Mouse (Mus musculus): ENCODE measurements around the gene Sephs1.
A peak's percentile ranks its signal among the peaks of the same experiment; 100 is the strongest.

The Sephs1 gene

DNA sequence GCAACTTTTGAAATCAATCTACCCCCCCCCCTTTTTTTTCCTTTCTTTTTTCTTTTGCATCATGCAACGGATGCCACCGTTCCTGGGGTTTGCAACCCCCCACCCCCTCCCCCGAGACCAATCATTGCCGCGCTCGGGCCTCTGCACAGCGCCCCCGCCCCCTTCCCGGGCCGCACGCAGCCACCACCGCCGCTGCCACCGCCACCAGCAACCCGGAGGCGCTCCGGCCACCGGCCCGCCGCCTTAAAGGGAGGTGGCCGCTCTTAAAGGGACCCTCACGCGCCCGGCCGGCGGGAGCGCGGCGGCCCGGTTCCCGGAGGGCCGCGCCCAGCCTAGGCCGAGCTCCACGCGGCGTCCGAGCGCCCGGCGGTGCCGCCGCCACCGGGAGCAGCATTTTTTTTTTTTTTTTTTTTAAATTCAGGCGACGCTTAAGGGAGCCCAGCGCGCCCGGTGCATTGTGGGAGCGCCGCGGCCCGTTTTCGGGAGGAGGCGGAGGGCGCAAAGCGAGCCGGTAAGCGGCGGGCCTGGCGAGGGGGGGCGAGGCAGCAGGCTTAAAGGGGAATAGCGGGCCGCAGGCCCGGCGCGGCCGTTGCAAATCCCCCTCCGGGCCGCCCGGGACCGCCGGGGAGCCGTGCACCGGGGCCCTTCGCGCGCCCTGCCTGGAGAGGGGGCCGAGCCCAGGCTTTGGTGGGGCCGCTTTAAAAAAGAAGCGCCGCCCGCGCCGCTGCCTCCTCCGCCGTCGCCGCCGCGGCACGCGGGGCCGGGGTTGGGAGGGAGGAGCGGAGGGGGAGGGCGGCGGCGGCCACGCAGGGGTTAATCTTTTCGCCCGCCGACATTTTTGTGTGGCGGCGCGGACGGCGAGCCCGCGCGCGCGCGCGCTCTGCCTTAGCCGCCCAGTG, at the start of gene Sephs1:
Sephs1 (plus strand) TSS at position 215 of the 899 bp plus-strand sequence.
- peak; percentile 89 for DNase-seq (ENCODE audit: low spot score)

DNA sequence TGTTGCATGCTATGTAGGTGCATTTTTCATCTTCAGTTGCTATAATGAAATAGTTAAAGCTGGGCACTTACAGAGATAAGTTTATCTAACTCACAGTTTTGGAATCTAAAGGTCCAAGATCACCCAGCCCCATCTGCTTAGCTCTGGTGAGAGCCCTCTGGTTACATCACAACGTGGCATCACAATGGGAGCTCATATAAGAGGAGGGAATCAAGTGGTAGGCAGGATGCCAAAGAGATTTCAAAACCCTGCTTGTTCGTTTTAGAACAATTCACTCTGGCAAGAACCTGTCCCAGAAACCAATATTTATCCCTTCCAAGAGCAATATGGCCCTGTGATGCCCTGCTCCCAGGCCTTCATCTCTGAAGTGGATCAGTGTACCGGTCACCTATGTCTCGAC, 49.2 kb upstream of the Sephs1 start:
- no peak for DNase-seq (ENCODE audit: low spot score)

- no peak for DNase-seq (ENCODE audit: low spot score)
These were observed 31.9 kb upstream of the Sephs1 start for GRCm38 (mm10) chr2:4849449-4849848.

- no peak for DNase-seq (ENCODE audit: low spot score)
These were observed 24.2 kb upstream of the Sephs1 start for GRCm38 (mm10) chr2:4857186-4857585.

GRCm38 (mm10) chr2:4858161-4858560, 23.2 kb upstream of the Sephs1 start:
- DNase-seq (ENCODE audit: low spot score): no peak

- peak; percentile 84 for DNase-seq (ENCODE audit: low spot score)
These were observed 17.2 kb upstream of the Sephs1 start for GRCm38 (mm10) chr2:4864008-4864816.

GRCm38 (mm10) chr2:4864817-4865296, 16.5 kb upstream of the Sephs1 start:
- no peak for DNase-seq (ENCODE audit: low spot score)

DNA sequence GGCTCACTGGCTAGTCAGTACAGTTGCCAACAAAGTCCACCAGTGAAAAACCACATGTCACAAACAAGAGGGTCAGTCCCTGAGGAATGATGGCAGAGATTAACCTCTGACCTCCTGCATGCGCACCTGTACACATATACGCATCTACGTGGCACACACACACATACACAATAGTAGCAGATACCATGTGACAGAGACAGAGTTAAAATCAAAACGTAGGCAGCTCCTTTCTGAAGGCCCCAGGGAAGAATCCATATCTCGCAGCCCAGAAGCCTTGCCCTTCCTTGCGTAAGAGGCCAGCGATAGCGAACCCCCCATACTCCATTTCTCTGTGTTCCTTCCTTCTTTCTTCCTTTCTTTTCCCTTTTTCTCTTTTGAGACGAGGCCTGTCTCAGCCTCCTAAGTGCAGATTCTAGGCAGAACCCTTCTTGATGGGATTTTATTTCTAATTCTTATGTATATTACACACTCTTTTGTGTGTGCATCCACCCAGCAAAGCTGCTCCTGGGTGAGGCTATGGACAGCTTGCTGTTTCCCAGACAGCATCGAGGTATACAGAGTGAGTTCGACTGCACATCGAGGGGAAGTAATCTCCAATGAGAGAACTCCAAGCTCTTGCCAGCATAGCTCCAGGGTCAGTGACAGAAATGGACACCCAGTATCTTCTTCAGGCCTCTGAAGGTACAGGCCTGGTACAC, 13.2 kb upstream of the Sephs1 start:
- no peak for DNase-seq (ENCODE audit: low spot score)

- no peak for DNase-seq (ENCODE audit: low spot score)
These were observed 8.6 kb upstream of the Sephs1 start for GRCm38 (mm10) chr2:4872740-4873139.

DNA sequence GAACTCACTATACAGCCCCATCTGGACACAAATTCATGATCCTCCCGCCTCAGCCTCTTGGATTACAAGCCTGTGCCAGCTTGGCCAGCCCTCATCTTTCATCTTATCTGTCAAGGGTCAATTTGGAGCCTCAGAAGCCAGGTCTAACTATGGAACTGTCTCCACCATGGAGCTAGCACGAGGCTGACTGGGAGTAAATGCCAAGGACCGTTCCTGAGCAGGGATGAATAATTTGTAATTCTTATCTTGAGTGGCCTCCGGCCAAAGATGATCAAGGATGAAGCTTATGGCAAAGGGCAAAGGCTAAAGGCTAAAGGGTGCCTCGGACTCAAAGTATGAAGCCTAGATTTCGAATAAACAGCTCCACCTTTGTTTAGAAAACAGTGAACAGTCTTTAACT, 8.0 kb upstream of the Sephs1 start:
- no peak for DNase-seq (ENCODE audit: low spot score)

GRCm38 (mm10) chr2:4875090-4875489, 6.3 kb upstream of the Sephs1 start:
- DNase-seq (ENCODE audit: low spot score): no peak

GRCm38 (mm10) chr2:4876131-4876530, 5.2 kb upstream of the Sephs1 start:
- DNase-seq (ENCODE audit: low spot score): no peak

DNA sequence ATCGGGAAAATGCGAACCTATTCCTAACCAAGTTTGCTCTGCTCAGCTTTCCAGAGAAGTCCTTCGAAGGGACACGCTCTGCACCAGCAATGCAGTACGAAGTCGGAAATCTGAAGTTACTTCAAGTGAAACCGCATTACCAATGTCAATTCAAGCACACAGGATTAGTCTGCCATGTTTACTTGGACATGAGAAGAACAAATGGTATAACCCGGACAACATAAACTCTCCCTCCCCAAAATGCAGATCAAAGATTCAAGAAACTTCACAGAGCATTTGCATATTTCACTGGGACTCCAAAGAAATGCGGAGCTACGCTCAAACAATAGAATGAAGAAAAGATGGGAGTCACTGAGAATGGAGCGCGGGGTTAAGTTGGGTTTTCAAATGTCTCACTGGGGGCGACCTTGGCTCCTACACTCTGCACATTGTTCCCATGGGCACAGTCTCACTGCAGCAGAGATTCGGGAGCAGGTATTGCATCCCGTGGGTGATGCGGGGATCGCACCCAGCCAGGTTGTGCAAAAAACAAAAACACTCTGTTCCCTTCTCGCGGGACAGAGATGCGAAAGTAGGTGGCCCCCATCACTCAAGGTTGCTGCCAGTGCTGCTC, 521 bp upstream of the Sephs1 start:
- peak; percentile 56 for DNase-seq (ENCODE audit: low spot score)

DNA sequence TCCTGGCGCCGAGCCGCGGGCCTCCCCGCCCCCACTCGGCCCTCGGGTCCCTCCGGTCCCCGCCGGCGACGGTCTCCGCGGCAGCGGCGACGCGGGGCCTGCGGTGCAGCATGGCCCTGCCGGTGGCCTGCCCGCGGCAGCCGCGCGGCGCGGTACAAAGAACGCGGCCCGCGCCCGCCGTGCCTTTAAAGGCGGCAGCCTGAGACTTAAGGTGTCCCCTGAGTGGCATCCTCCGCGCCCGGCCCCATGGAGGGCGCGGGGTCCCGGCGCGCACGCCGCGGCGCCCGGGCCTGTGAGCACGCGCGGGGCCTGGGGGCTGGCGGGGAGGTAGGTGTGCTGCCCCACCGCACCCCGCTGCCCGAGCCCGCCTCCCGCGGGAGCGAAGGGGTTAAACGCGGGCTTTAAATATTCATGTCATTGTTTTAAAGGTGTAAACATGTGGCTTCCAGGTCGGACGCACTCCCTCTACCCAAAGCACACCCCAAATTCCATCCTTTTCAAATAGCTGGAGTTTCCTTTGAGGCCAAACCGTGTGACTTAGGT, 956 bp downstream of the Sephs1 start:
- DNase-seq (ENCODE audit: low spot score): peak; percentile 52

DNA sequence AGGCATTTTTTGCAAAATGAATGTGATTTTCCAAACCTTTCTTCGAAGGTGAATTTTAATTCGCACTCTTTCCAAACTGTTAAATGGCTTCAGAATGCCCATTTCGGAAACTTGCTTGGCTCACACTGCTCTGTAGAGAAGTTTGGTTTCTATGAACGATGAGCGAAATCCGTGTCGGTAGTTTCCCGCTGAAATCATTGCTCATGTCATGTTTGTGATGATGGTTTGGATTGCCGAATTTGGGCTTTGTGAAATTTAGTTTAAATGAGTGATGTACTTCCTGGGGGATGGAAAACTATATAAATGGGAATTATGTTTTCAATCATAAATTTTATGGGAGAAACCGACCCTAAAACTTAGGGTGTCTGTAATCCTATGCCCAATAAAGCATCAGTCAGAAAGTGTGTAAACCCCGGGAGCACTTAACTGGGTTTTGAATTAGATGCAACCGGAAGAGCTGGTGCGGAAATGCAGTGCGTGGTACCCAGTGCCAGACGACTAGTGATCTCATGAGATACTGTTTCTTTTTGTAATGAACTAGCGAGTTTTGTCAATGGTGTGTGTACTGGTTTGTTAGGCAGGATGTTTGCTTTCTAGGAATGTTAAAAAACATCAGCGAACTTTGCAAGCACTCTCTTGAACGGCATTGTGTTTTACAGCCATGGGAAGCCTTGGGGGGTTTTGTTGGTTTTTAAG, 1.8 kb downstream of the Sephs1 start:
- peak; percentile 49 for DNase-seq (ENCODE audit: low spot score)

DNA sequence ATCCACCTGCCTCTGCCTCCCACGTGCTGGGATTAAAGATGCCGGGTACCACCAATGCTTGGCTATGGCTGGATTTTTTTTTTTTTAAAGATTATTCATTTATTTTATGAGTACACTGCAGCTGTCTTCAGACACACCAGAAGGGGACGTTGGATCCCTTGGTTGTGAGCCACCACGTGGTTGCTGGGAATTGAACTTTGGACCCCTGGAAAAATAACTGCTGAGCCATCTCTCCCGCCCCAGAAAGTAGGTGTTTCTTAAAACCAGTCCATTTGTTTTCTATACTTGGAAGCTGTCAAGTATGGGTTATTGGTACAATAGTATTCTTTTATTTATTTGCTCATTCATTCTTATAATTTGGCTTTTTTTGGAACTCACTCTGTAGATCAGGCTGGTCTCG, 5.5 kb downstream of the Sephs1 start:
- DNase-seq (ENCODE audit: low spot score): no peak

- no peak for DNase-seq (ENCODE audit: low spot score)
These were observed 14.2 kb downstream of the Sephs1 start for GRCm38 (mm10) chr2:4895598-4895997.

GRCm38 (mm10) chr2:4896970-4897369, 15.6 kb downstream of the Sephs1 start:
- no peak for DNase-seq (ENCODE audit: low spot score)

DNA sequence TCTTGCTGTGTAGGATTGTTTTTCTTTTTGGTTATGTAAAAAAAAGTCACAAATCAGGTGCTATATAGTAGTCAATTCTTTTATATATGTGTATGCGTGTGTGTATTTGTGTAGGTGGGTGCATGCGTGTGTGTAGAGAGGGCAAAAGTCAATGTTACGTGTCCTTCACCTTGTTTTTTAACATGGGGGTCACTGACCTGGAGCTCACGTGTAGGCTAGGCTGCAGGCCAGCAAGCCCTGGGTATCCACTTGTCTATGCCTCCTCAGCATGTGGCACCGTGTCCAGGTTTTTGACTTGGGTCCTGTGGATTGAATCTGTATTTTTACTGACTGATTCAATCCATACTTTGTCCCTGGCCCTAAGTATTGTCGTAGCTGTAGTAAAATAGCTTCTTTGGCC, 19.3 kb downstream of the Sephs1 start:
- DNase-seq (ENCODE audit: low spot score): no peak

DNA sequence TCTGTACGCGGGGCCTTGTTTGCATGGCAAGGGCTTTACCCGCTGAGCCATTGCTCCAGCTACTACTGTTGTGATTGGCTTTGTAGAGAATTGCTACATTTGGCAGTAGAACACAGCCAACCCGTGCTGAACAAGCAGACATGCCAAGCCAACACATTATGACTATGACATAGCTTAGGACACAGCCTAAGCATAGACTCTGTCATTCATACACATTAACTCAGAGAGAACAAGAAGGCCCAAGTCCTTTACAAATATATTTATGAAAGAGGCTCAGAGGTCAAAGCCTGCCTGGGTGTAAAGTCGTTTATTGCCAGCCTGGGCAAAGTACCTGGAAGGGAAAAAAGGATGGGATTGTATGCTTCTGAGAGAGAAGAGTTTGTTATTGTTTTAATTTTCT, 21.0 kb downstream of the Sephs1 start:
- DNase-seq (ENCODE audit: low spot score): no peak

- DNase-seq (ENCODE audit: low spot score): no peak
These were observed 25.8 kb downstream of the Sephs1 start for GRCm38 (mm10) chr2:4907120-4907519.

Data from embryo, embryonic 10 days (tissue).